Mouse (Mus musculus) kidney, embryonic 14.5 days (tissue): ENCODE measurements around the gene Slc25a24. TPM values are rescaled to one million over a fixed set of nuclear protein-coding genes. Genes with fewer than 3 reads are reported as not detected.

Experiments
- ATAC-seq: fragments of 200-750 bp; cut with Nextera tagmentation; 2 replicates; pipeline ENCODE4 v1.8.0; 2017; ENCODE audit warnings: moderate number of reproducible peaks, mild to moderate bottlenecking, moderate TSS enrichment, moderate library complexity; ENCODE audit not compliant: low FRiP score, low TSS enrichment
- H3K27ac ChIP-seq: fragments of 300-500 bp; sonication (generic); 2 replicates; pipeline ENCODE4 v1.5.1; 2014; ENCODE audit warnings: low read depth, mild to moderate bottlenecking, low read length, moderate library complexity, mixed read lengths
- H3K27me3 ChIP-seq: fragments of 300-500 bp; sonication (generic); 2 replicates; pipeline ENCODE4 v1.6.1; 2014; ENCODE audit warnings: mild to moderate bottlenecking, low read length; ENCODE audit not compliant: control insufficient read depth, insufficient read depth
- H3K36me3 ChIP-seq: fragments of 300-500 bp; sonication (generic); 2 replicates; pipeline ENCODE4 v1.6.1; 2014; ENCODE audit warnings: low read length, mixed read lengths; ENCODE audit not compliant: control insufficient read depth, insufficient read depth
- H3K4me1 ChIP-seq: fragments of 300-500 bp; sonication (generic); 2 replicates; pipeline ENCODE4 v1.6.1; 2014; ENCODE audit warnings: low read length, mixed read lengths; ENCODE audit not compliant: control insufficient read depth, insufficient read depth
- H3K4me2 ChIP-seq: fragments of 300-500 bp; sonication (generic); replicated peaks from 2 replicates; pipeline ENCODE4 v1.6.1; 2014; ENCODE audit warnings: low read depth, mild to moderate bottlenecking, low read length
- H3K4me3 ChIP-seq: fragments of 300-500 bp; sonication (generic); 2 replicates; pipeline ENCODE4 v1.5.1; 2014; ENCODE audit warnings: mild to moderate bottlenecking, low read length
- H3K9ac ChIP-seq: fragments of 300-500 bp; sonication (generic); 2 replicates; pipeline ENCODE4 v1.6.1; 2014; ENCODE audit warnings: low read depth, mild to moderate bottlenecking, low read length, moderate library complexity
- H3K9me3 ChIP-seq: fragments of 300-500 bp; sonication (generic); 2 replicates; pipeline ENCODE4 v1.6.1; 2016; ENCODE audit warnings: low read length; ENCODE audit not compliant: control insufficient read depth
- WGBS: fragments of 180-500 bp; shearing (Covaris S2); extraction: QIAGEN DNeasy Blood & Tissue Kit; methylation state at CpG from one replicate; pipeline ENCODE4 v1.1.7; 2014; 5-methylcytosine and 5-hydroxymethylcytosine counted together
- polyA plus RNA-seq: library from polyadenylated mRNA; unstranded; fragments of >200 nt; fragmentation: Nextera tagmentation; extraction: Ambion mirVana; gene quantifications from 2 replicates; pipeline ENCODE4 v1.2.1, GENCODE M21; 2014

Gene Slc25a24
- polyA plus RNA-seq, 1 experiment from 2014 or later, result 25.1 TPM

DNA sequence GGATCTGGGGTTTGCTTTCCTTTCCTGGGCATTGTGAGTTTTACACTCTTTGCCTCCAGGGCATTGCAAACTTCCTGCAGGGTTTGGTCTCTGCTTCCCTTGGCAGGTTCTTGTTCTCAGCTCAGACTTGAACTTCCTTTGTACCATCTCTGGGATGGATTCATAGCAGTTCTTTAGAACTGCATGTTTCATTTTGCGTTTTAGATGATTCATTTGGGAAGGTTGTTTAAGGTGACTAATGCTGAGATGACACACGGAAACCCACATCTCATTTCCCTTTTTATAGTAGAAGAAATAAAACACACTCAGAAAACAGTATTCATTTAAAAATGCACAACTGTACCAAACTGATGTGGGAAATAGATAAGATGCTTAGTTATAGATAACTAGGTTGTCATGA lies 73.2 kb downstream of the Slc25a24 start:
- ATAC-seq, result no peak
- Histone ChIP-seq H3K27ac (no peak overlapping the region), H3K4me2 (no peak overlapping the region), H3K9me3 (no peaks in the 10 kb centered on the region), H3K27me3 (no peaks in the 10 kb centered on the region), H3K36me3 (no peaks in the 10 kb centered on the region), H3K4me1 (no peaks in the 10 kb centered on the region), H3K9ac (no peak overlapping the region), H3K4me3 (no peak overlapping the region)
- WGBS, result 74% methylated on average over 2 of the region's 2 CpGs

DNA sequence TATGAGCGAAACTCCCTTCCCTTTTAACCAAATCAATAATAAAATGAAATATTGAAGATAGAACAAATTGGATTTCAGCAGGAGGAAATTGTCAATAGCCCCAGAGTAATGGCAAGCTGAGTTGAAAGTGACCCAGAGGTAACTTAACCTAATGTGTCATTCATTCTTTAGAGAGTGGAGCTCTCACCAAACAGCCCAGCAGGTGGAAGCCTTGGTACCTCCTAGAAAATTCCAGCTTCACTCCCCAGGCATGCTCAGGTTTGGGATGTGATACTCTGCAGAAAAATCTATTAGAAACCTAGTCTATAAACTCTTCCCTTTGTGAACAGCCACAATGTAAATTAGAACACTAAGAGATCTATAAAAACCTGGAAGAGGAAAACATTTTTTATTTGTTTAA lies 76.3 kb downstream of the Slc25a24 start:
- Histone ChIP-seq H3K4me2 (no peak overlapping the region), H3K27me3 (no peaks in the 10 kb centered on the region), H3K9ac (no peak overlapping the region), H3K4me1 (no peaks in the 10 kb centered on the region), H3K4me3 (no peak overlapping the region), H3K9me3 (no peaks in the 10 kb centered on the region), H3K36me3 (no peaks in the 10 kb centered on the region), H3K27ac (no peak overlapping the region)
- ATAC-seq, result no peak
- 89% methylated on average over 1 of the region's 1 CpGs for WGBS

DNA sequence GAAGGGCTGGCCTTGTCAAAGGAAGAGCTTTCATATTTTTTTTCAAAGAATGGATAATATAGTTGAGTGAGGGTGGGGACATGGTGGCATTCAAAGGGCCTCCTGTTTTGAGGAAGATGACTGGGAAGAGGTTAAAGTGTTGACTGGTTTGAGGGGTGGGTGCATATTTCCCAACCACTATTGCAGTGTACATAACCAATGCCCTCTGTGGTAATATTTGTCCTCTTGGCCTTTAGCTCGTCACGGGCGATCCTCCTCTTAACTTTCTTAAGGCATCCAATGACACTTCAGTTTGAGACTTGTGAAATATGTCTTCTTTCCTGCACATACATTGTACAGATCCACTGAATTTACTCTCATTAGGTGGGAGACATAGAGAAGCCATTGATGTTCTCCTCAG lies 89.4 kb downstream of the Slc25a24 start:
- ATAC-seq, result no peak
- Histone ChIP-seq H3K4me2 (no peak overlapping the region), H3K27me3 (no peaks in the 10 kb centered on the region), H3K36me3 (no peaks in the 10 kb centered on the region), H3K4me1 (no peaks in the 10 kb centered on the region), H3K27ac (no peak overlapping the region), H3K9ac (no peak overlapping the region), H3K4me3 (no peak overlapping the region), H3K9me3 (no peaks in the 10 kb centered on the region)
- 94% methylated on average over 3 of the region's 3 CpGs for WGBS

GRCm38 (mm10) chr3:109216352-109216751 lies 93.4 kb downstream of the Slc25a24 start:
- Histone ChIP-seq H3K4me3 (no peak overlapping the region), H3K27ac (no peak overlapping the region), H3K4me2 (no peak overlapping the region), H3K36me3 (no peaks in the 10 kb centered on the region), H3K9me3 (no peaks in the 10 kb centered on the region), H3K27me3 (no peaks in the 10 kb centered on the region), H3K9ac (no peak overlapping the region), H3K4me1 (no peaks in the 10 kb centered on the region)
- ATAC-seq, result no peak

Other genes with a start within 250 kb of the Slc25a24 start
- not detected in 2 replicates for gene Fndc7, start 233.1 kb upstream of the Slc25a24 start, polyA plus RNA-seq
- 58.3 and 73.7 TPM in 2 replicates for gene Prpf38b, start 211.4 kb upstream of the Slc25a24 start, polyA plus RNA-seq
- gene Henmt1, start 183.3 kb upstream of the Slc25a24 start, polyA plus RNA-seq, result 0.43 and 0.51 TPM in 2 replicates
- not detected in 2 replicates for gene Gm9857, start 182.7 kb upstream of the Slc25a24 start, polyA plus RNA-seq
- 6.1 and 6.3 TPM in 2 replicates for gene Fam102b, start 95.5 kb upstream of the Slc25a24 start, polyA plus RNA-seq
- not detected in 2 replicates for gene Slc25a54, start 42.7 kb upstream of the Slc25a24 start, polyA plus RNA-seq
- 14.9 and 25.7 TPM in 2 replicates for gene Vav3, start 217.5 kb downstream of the Slc25a24 start, polyA plus RNA-seq